Mouse (Mus musculus): ENCODE results near the gene Tax1bp3. TPM values are rescaled to one million over a fixed set of nuclear protein-coding genes. Genes with fewer than 3 reads are reported as not detected.

Gene Tax1bp3
- 10 to 100 TPM; 30.2 to 32.3 TPM for total RNA-seq (2021)
- long read RNA-seq, experiment 1, transcript Tax1bp3-201 (4 exons, 1,523 nt), result major isoform, 25 of 26 reads
- long read RNA-seq, experiment 1, partial matches to known transcripts, result 0 of 26 reads
- long read RNA-seq, experiment 1, other reads (novel, unspliced or antisense), result 1 of 26 reads
- long read RNA-seq, experiment 2, transcript Tax1bp3-201 (4 exons, 1,523 nt), result major isoform, 34 of 37 reads
- long read RNA-seq, experiment 2, partial matches to known transcripts, result 1 of 37 reads
- long read RNA-seq, experiment 2, other reads (novel, unspliced or antisense), result 2 of 37 reads

- peak; percentile 97 for DNase-seq
Observed at GRCm38 (mm10) chr11:73176608-73177508, at the start of gene Tax1bp3, which contains the start of gene Emc6. Tax1bp3 (plus strand) TSS chr11:73177083. Emc6 (minus strand) TSS chr11:73177037.

- no peak for DNase-seq
Observed at GRCm38 (mm10) chr11:73131020-73131419, 45.9 kb upstream of the Tax1bp3 start.

GRCm38 (mm10) chr11:73132999-73133398, 43.9 kb upstream of the Tax1bp3 start:
- no peak for DNase-seq

- DNase-seq, result no peak
Observed at GRCm38 (mm10) chr11:73134222-73134621, 42.7 kb upstream of the Tax1bp3 start.

- DNase-seq, result no peak
Observed at GRCm38 (mm10) chr11:73136587-73136986, 40.3 kb upstream of the Tax1bp3 start.

GRCm38 (mm10) chr11:73137116-73137515, 39.8 kb upstream of the Tax1bp3 start:
- DNase-seq, result no peak

- DNase-seq, result peak; percentile 94
Observed at GRCm38 (mm10) chr11:73137591-73138501, 39.0 kb upstream of the Tax1bp3 start, which contains the start of gene Haspin. Haspin (minus strand) TSS chr11:73138294.

GRCm38 (mm10) chr11:73144261-73144681, 32.6 kb upstream of the Tax1bp3 start:
- no peak for DNase-seq

- DNase-seq, result peak; percentile 21
Observed at GRCm38 (mm10) chr11:73146026-73146974, 30.6 kb upstream of the Tax1bp3 start.

GRCm38 (mm10) chr11:73146975-73147365, 29.9 kb upstream of the Tax1bp3 start:
- DNase-seq, result no peak

- DNase-seq, result no peak
Observed at GRCm38 (mm10) chr11:73148209-73148608, 28.7 kb upstream of the Tax1bp3 start.

- no peak for DNase-seq
Observed at GRCm38 (mm10) chr11:73155071-73155470, 21.8 kb upstream of the Tax1bp3 start.

- peak; percentile 74 for DNase-seq
Observed at GRCm38 (mm10) chr11:73159957-73160810, 16.7 kb upstream of the Tax1bp3 start, which contains the start of gene P2rx5. P2rx5 (plus strand) TSS chr11:73160421.

GRCm38 (mm10) chr11:73160811-73161200, 16.1 kb upstream of the Tax1bp3 start:
- peak; percentile 47 for DNase-seq

- DNase-seq, result no peak
Observed at GRCm38 (mm10) chr11:73161616-73162015, 15.3 kb upstream of the Tax1bp3 start.

GRCm38 (mm10) chr11:73162284-73162683, 14.6 kb upstream of the Tax1bp3 start:
- no peak for DNase-seq

- DNase-seq, result no peak
Observed at GRCm38 (mm10) chr11:73168071-73168470, 8.8 kb upstream of the Tax1bp3 start.

GRCm38 (mm10) chr11:73168576-73168975, 8.3 kb upstream of the Tax1bp3 start:
- DNase-seq, result no peak

- peak; percentile 71 for DNase-seq
Observed at GRCm38 (mm10) chr11:73169231-73169630, 7.7 kb upstream of the Tax1bp3 start.

- DNase-seq, result peak; percentile 31
Observed at GRCm38 (mm10) chr11:73172186-73172585, 4.7 kb upstream of the Tax1bp3 start.

All from gastrocnemius, postnatal 10 days (tissue).